Mouse (Mus musculus): ENCODE measurements around the gene Grm6.

Grm6 gene

DNA sequence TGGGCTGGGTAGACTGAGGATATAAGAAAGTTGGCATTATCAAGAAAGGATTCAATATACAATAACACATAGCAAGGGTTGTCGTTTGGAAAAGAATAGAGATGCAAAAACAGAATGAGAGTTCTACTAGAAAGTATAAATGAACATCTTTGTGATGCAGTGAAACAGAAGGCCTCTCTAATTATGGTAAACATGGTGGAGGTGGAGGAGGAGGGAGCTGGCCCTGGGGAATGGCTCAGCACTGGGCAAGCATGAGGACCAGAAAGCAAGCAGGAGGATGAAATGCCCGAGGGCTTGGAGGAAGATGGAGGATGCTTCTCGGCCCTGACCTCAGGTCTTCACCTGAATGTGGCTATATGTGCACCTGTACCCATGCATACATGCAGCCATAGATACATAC is 64.0 kb downstream of the Grm6 start:
- no peak for DNase-seq (ENCODE audit: low read depth, low spot score)

Data from A20 (cell line).